Mouse (Mus musculus) erythroid progenitor cell, adult 5-6 weeks (primary cell): ENCODE measurements around the gene Fgd4. TPM values are rescaled to one million over a fixed set of nuclear protein-coding genes. Genes with fewer than 3 reads are reported as not detected.

Experiments
- total RNA-seq, 2 experiments: library from RNA; stranded (forward) in 1 of 2; stranded (reverse) in 1 of 2; fragments of 150-400 nt in 1 of 2; fragments of 186-747, 209-891 nt in 1 of 2; gene quantifications; 2 replicates each; pipeline versions ENCODE4 v1.2.3 to v1.2.4; 2015 to 2017; ENCODE audit warnings: low replicate concordance in 2 of 2

Fgd4 gene
- total RNA-seq, 2 experiments from 2014 or later, result 10.1 to 16.0 TPM

Other genes starting within 250 kb of the Fgd4 start
- gene Dnm1l, start 241.6 kb downstream of the Fgd4 start, total RNA-seq (2015; ENCODE audit: low replicate concordance), result 34.0 and 41.4 TPM in 2 replicates
- gene Dnm1l, start 241.6 kb downstream of the Fgd4 start, total RNA-seq (2017; ENCODE audit: low replicate concordance), result 31.9 and 49.2 TPM in 2 replicates
- gene Olfr19, start 75.9 kb upstream of the Fgd4 start, total RNA-seq (2015; ENCODE audit: low replicate concordance), result not detected in 2 replicates
- not detected in 2 replicates for gene Olfr19, start 75.9 kb upstream of the Fgd4 start, total RNA-seq (2017; ENCODE audit: low replicate concordance)
- not detected in 2 replicates for gene Spag6l, start 228.9 kb upstream of the Fgd4 start, total RNA-seq (2015; ENCODE audit: low replicate concordance)
- 3.6 TPM in 1 of 2 replicates, not detected in the other for gene Spag6l, start 228.9 kb upstream of the Fgd4 start, total RNA-seq (2017; ENCODE audit: low replicate concordance)